Mouse (Mus musculus) embryonic facial prominence, embryonic 12.5 days (tissue): ENCODE results near the gene Hint2. TPM values are rescaled to one million over a fixed set of nuclear protein-coding genes. Genes with fewer than 3 reads are reported as not detected.

Source experiments
- ATAC-seq: fragments of 200-750 bp; cut with Nextera tagmentation; 2 replicates; pipeline ENCODE4 v1.8.0; 2017; ENCODE audit not compliant: insufficient number of reproducible peaks, insufficient read depth, low FRiP score, low TSS enrichment
- H3K27ac ChIP-seq: fragments of 300-500 bp; sonication (generic); 2 replicates; pipeline ENCODE4 v1.5.1; 2016; ENCODE audit warnings: mild to moderate bottlenecking
- H3K27me3 ChIP-seq: fragments of 300-500 bp; sonication (generic); 2 replicates; pipeline ENCODE4 v1.6.1; 2016; ENCODE audit warnings: mild to moderate bottlenecking, moderate library complexity
- H3K36me3 ChIP-seq: fragments of 300-500 bp; sonication (generic); 2 replicates; pipeline ENCODE4 v1.6.1; 2016; ENCODE audit warnings: mild to moderate bottlenecking
- H3K4me1 ChIP-seq: fragments of 300-500 bp; sonication (generic); 2 replicates; pipeline ENCODE4 v1.6.1; 2016
- H3K4me2 ChIP-seq: fragments of 300-500 bp; sonication (generic); replicated peaks from 2 replicates; pipeline ENCODE4 v1.6.1; 2016; ENCODE audit warnings: mild to moderate bottlenecking, moderate library complexity
- H3K4me3 ChIP-seq: fragments of 300-500 bp; sonication (generic); 2 replicates; pipeline ENCODE4 v1.5.1; 2016; ENCODE audit warnings: mild to moderate bottlenecking
- H3K9ac ChIP-seq: fragments of 300-500 bp; sonication (generic); 2 replicates; pipeline ENCODE4 v1.6.1; 2016; ENCODE audit warnings: mild to moderate bottlenecking, moderate library complexity
- H3K9me3 ChIP-seq: fragments of 300-500 bp; sonication (generic); 2 replicates; pipeline ENCODE4 v1.6.1; 2016; ENCODE audit warnings: mild to moderate bottlenecking, moderate library complexity
- WGBS: fragments of 180-500 bp; shearing (Covaris S2); methylation state at CpG from one replicate; pipeline ENCODE4 v1.1.7; 2016; 5-methylcytosine and 5-hydroxymethylcytosine counted together
- polyA plus RNA-seq: library from polyadenylated mRNA; unstranded; fragments of >200 nt; fragmentation: Nextera tagmentation; extraction: Ambion mirVana; gene quantifications from 2 replicates; pipeline ENCODE4 v1.2.1, GENCODE M21; 2016

Hint2 gene
- polyA plus RNA-seq, 1 experiment from 2014 or later = 79.3 TPM

- Histone ChIP-seq H3K4me3 (no peak overlapping the region), H3K4me1 (no peaks in the 10 kb centered on the region), H3K4me2 (no peak overlapping the region), H3K27ac (no peak overlapping the region), H3K9ac (no peak overlapping the region), H3K27me3 (no peaks in the 10 kb centered on the region), H3K36me3 (peaks cover 60% of the 10 kb centered on the region), H3K9me3 (no peaks in the 10 kb centered on the region)
- ATAC-seq = no peak
- WGBS = 88% methylated on average over 7 of the region's 7 CpGs
Measured at GRCm38 (mm10) chr4:43679416-43680043, 23.3 kb upstream of the Hint2 start.

- no peak overlapping the region for H3K4me3 ChIP-seq
- no peaks in the 10 kb centered on the region for H3K9me3 ChIP-seq
- ATAC-seq = no peak
- H3K36me3 ChIP-seq = peaks cover 66% of the 10 kb centered on the region
- no peak overlapping the region for H3K4me2 ChIP-seq
- H3K4me1 ChIP-seq = no peaks in the 10 kb centered on the region
- no peak overlapping the region for H3K9ac ChIP-seq
- 83% methylated on average over 6 of the region's 6 CpGs for WGBS
- H3K27me3 ChIP-seq = no peaks in the 10 kb centered on the region
- H3K27ac ChIP-seq = no peak overlapping the region
Measured at GRCm38 (mm10) chr4:43678541-43678940, 22.3 kb upstream of the Hint2 start.

- H3K27ac ChIP-seq = no peak overlapping the region
- WGBS = 73% methylated on average over 4 of the region's 4 CpGs
- no peaks in the 10 kb centered on the region for H3K9me3 ChIP-seq
- ATAC-seq = no peak
- no peak overlapping the region for H3K4me2 ChIP-seq
- no peaks in the 10 kb centered on the region for H3K27me3 ChIP-seq
- H3K36me3 ChIP-seq = peaks cover 45% of the 10 kb centered on the region
- peaks cover 7% of the 10 kb centered on the region for H3K4me1 ChIP-seq
- no peak overlapping the region for H3K9ac ChIP-seq
- H3K4me3 ChIP-seq = no peak overlapping the region
Measured at GRCm38 (mm10) chr4:43675608-43676007, 19.3 kb upstream of the Hint2 start.

- H3K9ac ChIP-seq = no peak overlapping the region
- H3K27ac ChIP-seq = no peak overlapping the region
- no peak for ATAC-seq
- 73% methylated on average over 5 of the region's 5 CpGs for WGBS
- no peaks in the 10 kb centered on the region for H3K9me3 ChIP-seq
- no peak overlapping the region for H3K4me2 ChIP-seq
- H3K36me3 ChIP-seq = peaks cover 43% of the 10 kb centered on the region
- H3K4me3 ChIP-seq = no peak overlapping the region
- no peaks in the 10 kb centered on the region for H3K27me3 ChIP-seq
- H3K4me1 ChIP-seq = peaks cover 12% of the 10 kb centered on the region
Measured at GRCm38 (mm10) chr4:43674974-43675373, 18.7 kb upstream of the Hint2 start.

GRCm38 (mm10) chr4:43673703-43674102 lies 17.4 kb upstream of the Hint2 start:
- Histone ChIP-seq H3K4me1 (peaks cover 16% of the 10 kb centered on the region), H3K27ac (no peak overlapping the region), H3K9ac (no peak overlapping the region), H3K36me3 (peaks cover 43% of the 10 kb centered on the region), H3K9me3 (no peaks in the 10 kb centered on the region), H3K27me3 (no peaks in the 10 kb centered on the region), H3K4me3 (no peak overlapping the region), H3K4me2 (no peak overlapping the region)
- no peak for ATAC-seq
- WGBS = 75% methylated on average over 8 of the region's 8 CpGs

- Histone ChIP-seq H3K9me3 (no peaks in the 10 kb centered on the region), H3K9ac (no peak overlapping the region), H3K27ac (no peak overlapping the region), H3K27me3 (peaks cover 4% of the 10 kb centered on the region; the same call in 1 of the 2 replicates), H3K4me2 (no peak overlapping the region), H3K4me3 (no peak overlapping the region), H3K36me3 (peaks cover 27% of the 10 kb centered on the region), H3K4me1 (peaks cover 16% of the 10 kb centered on the region)
- ATAC-seq = no peak
- WGBS = 6% methylated on average over 2 of the region's 2 CpGs
Measured at GRCm38 (mm10) chr4:43672070-43672469, 15.8 kb upstream of the Hint2 start.

- Histone ChIP-seq H3K4me2 (peak overlapping the region; percentile 91), H3K9ac (peak overlapping the region; percentile 81), H3K27ac (peak overlapping the region; percentile 68; the same call in 1 of the 2 replicates), H3K36me3 (peaks cover 5% of the 10 kb centered on the region; the same call in 1 of the 2 replicates), H3K27me3 (peaks cover 17% of the 10 kb centered on the region), H3K9me3 (no peaks in the 10 kb centered on the region), H3K4me3 (peak overlapping the region; percentile 63), H3K4me1 (peaks cover 16% of the 10 kb centered on the region)
- under 1% methylated on average over 16 of the region's 25 CpGs for WGBS
- ATAC-seq = peak; percentile 71
Measured at GRCm38 (mm10) chr4:43669428-43669794, 13.1 kb upstream of the Hint2 start.

GRCm38 (mm10) chr4:43668782-43669427 lies 12.6 kb upstream of the Hint2 start, which contains the start of the genes Tmem8b and Fam221b:
Tmem8b (plus strand) TSS chr4:43668971.
Fam221b (minus strand) TSS chr4:43669145.
- peak within 1 kb of the TSS; percentile 81 for H3K9ac ChIP-seq
- H3K4me2 ChIP-seq = peak within 1 kb of the TSS; percentile 91
- H3K27ac ChIP-seq = peak within 1 kb of the TSS; percentile 68; the same call in 1 of the 2 replicates
- peak; percentile 90 for ATAC-seq
- peaks cover 16% of the 10 kb centered on the region for H3K4me1 ChIP-seq
- WGBS = 2% methylated on average over 37 of the region's 41 CpGs
- peak within 1 kb of the TSS; percentile 63 for H3K4me3 ChIP-seq
- no peaks in the 10 kb centered on the region for H3K9me3 ChIP-seq
- H3K27me3 ChIP-seq = peaks cover 18% of the 10 kb centered on the region
- 0 out of 2 replicates have a peak, but pooled peaks cover under 1% of the 10 kb centered on the region for H3K36me3 ChIP-seq

- no peak overlapping the region for H3K4me2 ChIP-seq
- peaks cover 16% of the 10 kb centered on the region for H3K4me1 ChIP-seq
- WGBS = 28% methylated on average over 4 of the region's 4 CpGs
- H3K4me3 ChIP-seq = no peak overlapping the region
- H3K9me3 ChIP-seq = no peaks in the 10 kb centered on the region
- H3K27me3 ChIP-seq = peaks cover 37% of the 10 kb centered on the region
- no peak overlapping the region for H3K9ac ChIP-seq
- no peak for ATAC-seq
- no peak overlapping the region for H3K27ac ChIP-seq
- no peaks in the 10 kb centered on the region for H3K36me3 ChIP-seq
Measured at GRCm38 (mm10) chr4:43666412-43666811, 10.1 kb upstream of the Hint2 start.

GRCm38 (mm10) chr4:43657146-43657545 lies 880 bp upstream of the Hint2 start:
- H3K4me2 ChIP-seq = peak overlapping the region; percentile 81
- peaks cover 11% of the 10 kb centered on the region for H3K27me3 ChIP-seq
- H3K36me3 ChIP-seq = no peaks in the 10 kb centered on the region
- no peaks in the 10 kb centered on the region for H3K9me3 ChIP-seq
- H3K4me1 ChIP-seq = peaks cover 19% of the 10 kb centered on the region
- ATAC-seq = no peak
- H3K27ac ChIP-seq = no peak overlapping the region
- H3K9ac ChIP-seq = no peak overlapping the region
- 53% methylated on average over 4 of the region's 4 CpGs for WGBS
- H3K4me3 ChIP-seq = peak overlapping the region; percentile 62; the same call in 1 of the 2 replicates

GRCm38 (mm10) chr4:43655656-43656338 lies 469 bp downstream of the Hint2 start:
- peaks cover 19% of the 10 kb centered on the region for H3K4me1 ChIP-seq
- 5% methylated on average over 34 of the region's 34 CpGs for WGBS
- no peak for ATAC-seq
- H3K9me3 ChIP-seq = no peaks in the 10 kb centered on the region
- peak overlapping the region; percentile 82 for H3K27ac ChIP-seq
- peak overlapping the region; percentile 81 for H3K4me2 ChIP-seq
- no peaks in the 10 kb centered on the region for H3K36me3 ChIP-seq
- H3K9ac ChIP-seq = peak overlapping the region; percentile 75
- peak overlapping the region; percentile 62 for H3K4me3 ChIP-seq
- H3K27me3 ChIP-seq = no peaks in the 10 kb centered on the region
